Mouse (Mus musculus): ENCODE data around the gene Efhc1. TPM values are rescaled to one million over a fixed set of nuclear protein-coding genes. Genes with fewer than 3 reads are reported as not detected.
"Not testable (repeated sequence)": the region's sequence is repeated elsewhere in the genome, so short reads cannot be mapped to it uniquely, and the experiment has no call there.

Gene Efhc1
- polyA plus RNA-seq, 1 experiment from 2014 or later: 0.39 TPM

- WGBS (ENCODE audit: insufficient replicate concordance): 79% methylated on average over 2 of the region's 2 CpGs
These were observed 31.7 kb upstream of the Efhc1 start for GRCm38 (mm10) chr1:20919728-20920127.

DNA sequence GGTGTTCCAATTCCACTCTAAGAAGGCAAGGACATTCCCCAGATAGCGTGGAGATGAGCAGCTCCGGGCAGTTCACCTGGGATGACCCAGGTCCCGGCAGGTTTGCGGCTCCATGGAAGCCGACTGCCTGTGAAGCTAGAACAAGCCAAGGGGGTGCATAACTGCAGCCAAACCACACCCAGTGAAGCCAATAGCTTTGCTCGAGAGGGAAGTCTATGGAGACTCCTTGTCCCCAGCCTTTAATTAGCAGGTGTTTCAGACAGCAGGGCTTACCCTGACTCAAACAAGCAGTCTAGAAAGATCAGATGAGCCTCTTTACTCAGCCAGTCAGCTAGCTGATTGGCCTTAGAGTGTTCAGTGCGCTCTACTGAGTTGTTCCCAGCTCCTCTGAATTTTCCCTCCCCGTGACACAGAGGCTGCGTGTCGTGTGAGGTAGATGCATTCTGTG lies 30.3 kb upstream of the Efhc1 start:
- H3K27ac ChIP-seq (ENCODE audit: low read length): no peak overlapping the region
- H3K4me3 ChIP-seq (ENCODE audit: low read depth, low read length): no peak overlapping the region
- H3K36me3 ChIP-seq (ENCODE audit: control insufficient read depth, insufficient read depth): no peaks in the 10 kb centered on the region
- H3K4me1 ChIP-seq (ENCODE audit: control insufficient read depth, low read depth, low read length): no peaks in the 10 kb centered on the region
- no peak overlapping the region for H3K4me2 ChIP-seq (ENCODE audit: low read depth, low read length)
- no peak overlapping the region for H3K9ac ChIP-seq (ENCODE audit: low read depth, low read length)
- no peaks in the 10 kb centered on the region for H3K9me3 ChIP-seq (replicated peaks; ENCODE audit: control insufficient read depth, low read length)
- no peaks in the 10 kb centered on the region for H3K27me3 ChIP-seq (ENCODE audit: control insufficient read depth, insufficient read depth, low read depth, low read length)
- ATAC-seq (ENCODE audit: low read depth): no peak
- WGBS (ENCODE audit: insufficient replicate concordance): 76% methylated on average over 10 of the region's 10 CpGs

More at GRCm38 (mm10) chr1:20919728-20920127, 31.7 kb upstream of the Efhc1 start:
- Histone ChIP-seq H3K36me3 (ENCODE audit: control insufficient read depth, insufficient read depth) (no peaks in the 10 kb centered on the region), H3K9me3 (replicated peaks; ENCODE audit: control insufficient read depth, low read length) (no peaks in the 10 kb centered on the region), H3K27ac (ENCODE audit: low read length) (no peak overlapping the region), H3K27me3 (ENCODE audit: control insufficient read depth, insufficient read depth, low read depth, low read length) (no peaks in the 10 kb centered on the region), H3K4me3 (ENCODE audit: low read depth, low read length) (no peak overlapping the region), H3K4me2 (ENCODE audit: low read depth, low read length) (no peak overlapping the region), H3K4me1 (ENCODE audit: control insufficient read depth, low read depth, low read length) (no peaks in the 10 kb centered on the region), H3K9ac (ENCODE audit: low read depth, low read length) (no peak overlapping the region)
- ATAC-seq (ENCODE audit: low read depth): no peak

DNA sequence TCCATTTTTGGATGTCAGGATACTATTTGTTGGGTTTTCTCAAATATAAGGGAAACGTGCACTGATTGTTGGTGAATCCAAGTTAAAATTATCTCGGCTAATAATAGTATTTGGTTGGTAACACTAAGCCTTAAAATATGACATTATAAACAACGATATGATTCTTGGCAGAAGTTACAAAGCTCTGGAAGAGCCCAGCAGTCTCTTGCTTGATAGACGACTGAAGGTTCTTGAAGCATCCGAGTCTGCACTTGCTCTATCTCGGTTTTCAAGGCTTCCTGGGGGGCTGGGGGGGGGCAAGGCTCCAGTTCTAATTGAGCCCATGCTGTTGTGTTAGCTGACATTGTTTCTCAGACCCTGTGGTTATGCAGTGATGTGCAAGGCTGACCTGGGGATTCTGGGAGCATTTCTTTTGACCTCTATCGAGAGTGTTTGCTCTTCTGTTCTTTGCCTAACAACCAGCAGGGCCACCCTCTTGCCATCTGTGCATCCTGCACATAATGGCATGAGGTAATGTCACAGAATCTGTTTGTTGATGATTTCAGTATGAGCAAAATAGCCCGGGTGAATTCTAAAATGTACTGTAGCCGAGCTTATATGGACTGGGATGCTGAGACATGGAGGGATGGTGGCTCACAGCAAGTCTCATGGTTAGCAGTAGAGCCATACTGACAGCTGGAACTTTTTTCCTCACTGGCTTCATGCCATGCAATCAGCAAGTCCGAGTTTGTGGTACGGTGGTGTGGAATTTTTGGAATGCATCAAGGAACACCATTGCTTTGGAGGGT lies 28.6 kb upstream of the Efhc1 start:
- H3K27ac ChIP-seq (ENCODE audit: low read length): no peak overlapping the region
- no peak for ATAC-seq (ENCODE audit: low read depth)
- H3K4me3 ChIP-seq (ENCODE audit: low read depth, low read length): no peak overlapping the region
- no peaks in the 10 kb centered on the region for H3K4me1 ChIP-seq (ENCODE audit: control insufficient read depth, low read depth, low read length)
- no peak overlapping the region for H3K9ac ChIP-seq (ENCODE audit: low read depth, low read length)
- no peaks in the 10 kb centered on the region for H3K36me3 ChIP-seq (ENCODE audit: control insufficient read depth, insufficient read depth)
- WGBS (ENCODE audit: insufficient replicate concordance): 39% methylated on average over 11 of the region's 11 CpGs
- H3K9me3 ChIP-seq (replicated peaks; ENCODE audit: control insufficient read depth, low read length): no peaks in the 10 kb centered on the region
- H3K4me2 ChIP-seq (ENCODE audit: low read depth, low read length): no peak overlapping the region
- H3K27me3 ChIP-seq (ENCODE audit: control insufficient read depth, insufficient read depth, low read depth, low read length): no peaks in the 10 kb centered on the region

GRCm38 (mm10) chr1:20925324-20925723 lies 26.1 kb upstream of the Efhc1 start:
- not testable (repeated sequence) for H3K4me1 ChIP-seq (ENCODE audit: control insufficient read depth, low read depth, low read length); H3K27ac ChIP-seq (ENCODE audit: low read length); ATAC-seq (ENCODE audit: low read depth); H3K4me2 ChIP-seq (ENCODE audit: low read depth, low read length); H3K9ac ChIP-seq (ENCODE audit: low read depth, low read length); H3K36me3 ChIP-seq (ENCODE audit: control insufficient read depth, insufficient read depth); H3K27me3 ChIP-seq (ENCODE audit: control insufficient read depth, insufficient read depth, low read depth, low read length); H3K9me3 ChIP-seq (replicated peaks; ENCODE audit: control insufficient read depth, low read length); H3K4me3 ChIP-seq (ENCODE audit: low read depth, low read length)
- 33% methylated on average over 7 of the region's 7 CpGs for WGBS (ENCODE audit: insufficient replicate concordance)

GRCm38 (mm10) chr1:20925926-20926325 lies 25.5 kb upstream of the Efhc1 start:
- Histone ChIP-seq H3K27me3 (ENCODE audit: control insufficient read depth, insufficient read depth, low read depth, low read length) (no peaks in the 10 kb centered on the region), H3K36me3 (ENCODE audit: control insufficient read depth, insufficient read depth) (no peaks in the 10 kb centered on the region), H3K4me3 (ENCODE audit: low read depth, low read length) (no peak overlapping the region), H3K9me3 (replicated peaks; ENCODE audit: control insufficient read depth, low read length) (no peaks in the 10 kb centered on the region), H3K4me2 (ENCODE audit: low read depth, low read length) (no peak overlapping the region), H3K27ac (ENCODE audit: low read length) (no peak overlapping the region), H3K4me1 (ENCODE audit: control insufficient read depth, low read depth, low read length) (no peaks in the 10 kb centered on the region), H3K9ac (ENCODE audit: low read depth, low read length) (no peak overlapping the region)
- 27% methylated on average over 4 of the region's 4 CpGs for WGBS (ENCODE audit: insufficient replicate concordance)
- ATAC-seq (ENCODE audit: low read depth): no peak

DNA sequence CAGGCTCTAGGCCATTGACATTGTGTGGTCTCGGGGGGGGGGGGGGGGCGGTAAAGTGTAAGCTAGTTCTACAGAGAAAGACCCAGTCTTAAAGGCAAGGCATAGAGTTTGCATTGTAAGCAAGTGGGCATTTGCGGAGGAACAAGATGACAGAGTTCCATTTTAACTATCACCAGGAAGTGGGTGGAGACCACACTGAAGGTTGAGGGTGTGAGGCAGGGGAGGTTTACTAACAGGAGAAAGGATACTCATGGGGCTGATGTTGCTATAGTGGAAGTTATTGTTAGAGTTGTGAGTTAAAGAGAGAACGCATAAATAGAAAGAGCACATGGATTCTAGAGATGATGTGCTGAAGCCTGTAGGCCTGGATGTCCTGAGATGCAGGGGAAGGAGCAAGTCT lies 25.1 kb upstream of the Efhc1 start:
- Histone ChIP-seq H3K36me3 (ENCODE audit: control insufficient read depth, insufficient read depth) (no peaks in the 10 kb centered on the region), H3K27me3 (ENCODE audit: control insufficient read depth, insufficient read depth, low read depth, low read length) (no peaks in the 10 kb centered on the region), H3K27ac (ENCODE audit: low read length) (no peak overlapping the region), H3K4me1 (ENCODE audit: control insufficient read depth, low read depth, low read length) (no peaks in the 10 kb centered on the region), H3K4me3 (ENCODE audit: low read depth, low read length) (no peak overlapping the region), H3K4me2 (ENCODE audit: low read depth, low read length) (no peak overlapping the region), H3K9ac (ENCODE audit: low read depth, low read length) (no peak overlapping the region), H3K9me3 (replicated peaks; ENCODE audit: control insufficient read depth, low read length) (no peaks in the 10 kb centered on the region)
- WGBS (ENCODE audit: insufficient replicate concordance): 43% methylated on average over 3 of the region's 4 CpGs
- ATAC-seq (ENCODE audit: low read depth): no peak

GRCm38 (mm10) chr1:20928487-20928886 lies 22.9 kb upstream of the Efhc1 start:
- H3K27me3 ChIP-seq (ENCODE audit: control insufficient read depth, insufficient read depth, low read depth, low read length): no peaks in the 10 kb centered on the region
- H3K9ac ChIP-seq (ENCODE audit: low read depth, low read length): no peak overlapping the region
- H3K4me2 ChIP-seq (ENCODE audit: low read depth, low read length): no peak overlapping the region
- no peaks in the 10 kb centered on the region for H3K9me3 ChIP-seq (replicated peaks; ENCODE audit: control insufficient read depth, low read length)
- no peak overlapping the region for H3K27ac ChIP-seq (ENCODE audit: low read length)
- no peak overlapping the region for H3K4me3 ChIP-seq (ENCODE audit: low read depth, low read length)
- WGBS (ENCODE audit: insufficient replicate concordance): 15% methylated on average over 4 of the region's 4 CpGs
- no peaks in the 10 kb centered on the region for H3K4me1 ChIP-seq (ENCODE audit: control insufficient read depth, low read depth, low read length)
- no peaks in the 10 kb centered on the region for H3K36me3 ChIP-seq (ENCODE audit: control insufficient read depth, insufficient read depth)
- no peak for ATAC-seq (ENCODE audit: low read depth)

GRCm38 (mm10) chr1:20933457-20933856 lies 18.0 kb upstream of the Efhc1 start:
- WGBS (ENCODE audit: insufficient replicate concordance): 13% methylated on average over 7 of the region's 7 CpGs
- Histone ChIP-seq H3K4me1 (ENCODE audit: control insufficient read depth, low read depth, low read length) (no peaks in the 10 kb centered on the region), H3K27ac (ENCODE audit: low read length) (no peak overlapping the region), H3K4me3 (ENCODE audit: low read depth, low read length) (no peak overlapping the region), H3K36me3 (ENCODE audit: control insufficient read depth, insufficient read depth) (no peaks in the 10 kb centered on the region), H3K9ac (ENCODE audit: low read depth, low read length) (no peak overlapping the region), H3K27me3 (ENCODE audit: control insufficient read depth, insufficient read depth, low read depth, low read length) (no peaks in the 10 kb centered on the region), H3K9me3 (replicated peaks; ENCODE audit: control insufficient read depth, low read length) (no peaks in the 10 kb centered on the region), H3K4me2 (ENCODE audit: low read depth, low read length) (no peak overlapping the region)
- ATAC-seq (ENCODE audit: low read depth): no peak

GRCm38 (mm10) chr1:20935106-20935505 lies 16.3 kb upstream of the Efhc1 start:
- Histone ChIP-seq H3K4me3 (ENCODE audit: low read depth, low read length) (no peak overlapping the region), H3K4me1 (ENCODE audit: control insufficient read depth, low read depth, low read length) (no peaks in the 10 kb centered on the region), H3K36me3 (ENCODE audit: control insufficient read depth, insufficient read depth) (no peaks in the 10 kb centered on the region), H3K27me3 (ENCODE audit: control insufficient read depth, insufficient read depth, low read depth, low read length) (no peaks in the 10 kb centered on the region), H3K9ac (ENCODE audit: low read depth, low read length) (no peak overlapping the region), H3K27ac (ENCODE audit: low read length) (no peak overlapping the region), H3K4me2 (ENCODE audit: low read depth, low read length) (no peak overlapping the region), H3K9me3 (replicated peaks; ENCODE audit: control insufficient read depth, low read length) (no peaks in the 10 kb centered on the region)
- ATAC-seq (ENCODE audit: low read depth): no peak
- WGBS (ENCODE audit: insufficient replicate concordance): 83% methylated on average over 22 of the region's 22 CpGs
